Mouse (Mus musculus) megakaryocyte, embryonic 14.5 days (primary cell): ENCODE measurements around the gene Cep85l.

Source experiments
- FLI1 ChIP-seq: IDR thresholded peaks from 2 replicates; pipeline ENCODE4 v1.6.1; 2012; ENCODE audit warnings: low read length, inconsistent platforms, mixed read lengths
- GATA1 ChIP-seq: IDR thresholded peaks from 3 replicates; pipeline ENCODE4 v1.6.1; 2012; ENCODE audit warnings: mixed read lengths, low read length, inconsistent platforms, borderline replicate concordance

- TF ChIP-seq GATA1 (no peak), FLI1 (no peak)
Measured at GRCm38 (mm10) chr10:53415252-53415651, 35.5 kb upstream of the Cep85l start.
